Mouse (Mus musculus) megakaryocyte-erythroid progenitor cell, adult 5-6 weeks (primary cell): ENCODE results near the gene Gm13694. TPM values are rescaled to one million over a fixed set of nuclear protein-coding genes. Genes with fewer than 3 reads are reported as not detected.

ENCODE experiments used
- ATAC-seq: replicated peaks from 2 replicates; pipeline ENCODE4 v1.8.0; 2016; ENCODE audit warnings: mild to moderate bottlenecking, inconsistent platforms; ENCODE audit not compliant: severe bottlenecking, poor library complexity, low FRiP score, low TSS enrichment
- total RNA-seq, 2 experiments: library from RNA; stranded (forward) in 1 of 2; stranded (reverse) in 1 of 2; fragments of 200-1000, 215-1000 nt in 1 of 2; fragments of >200 nt in 1 of 2; fragmentation: Nextera tagmentation in 1 of 2; gene quantifications; 2 replicates each; pipeline ENCODE4 v1.2.3; 2014 to 2017

The Gm13694 gene
- total RNA-seq, 2 experiments from 2014 or later, result 0.44 TPM; not detected in 1

- ATAC-seq, result no peak
These were observed 43.2 kb downstream of the Gm13694 start for GRCm38 (mm10) chr2:84021930-84022329.

GRCm38 (mm10) chr2:84022905-84023304 is 44.2 kb downstream of the Gm13694 start:
- no peak for ATAC-seq

GRCm38 (mm10) chr2:84023319-84023718 is 44.6 kb downstream of the Gm13694 start:
- no peak for ATAC-seq

- ATAC-seq, result no peak
These were observed 46.5 kb downstream of the Gm13694 start for GRCm38 (mm10) chr2:84025217-84025616.

Other genes starting within 250 kb of the Gm13694 start
- not detected in 2 replicates for gene Fam171b, start 166.3 kb upstream of the Gm13694 start, total RNA-seq (2014; fragmentation: Nextera tagmentation)
- 0.19 TPM in 1 of 2 replicates, not detected in the other for gene Fam171b, start 166.3 kb upstream of the Gm13694 start, total RNA-seq (2017)
- gene Zswim2, start 37.7 kb upstream of the Gm13694 start, total RNA-seq (2014; fragmentation: Nextera tagmentation), result not detected in 2 replicates
- not detected in 2 replicates for gene Zswim2, start 37.7 kb upstream of the Gm13694 start, total RNA-seq (2017)
- 0.44 TPM in 1 of 2 replicates, not detected in the other for gene Gm13698, start 23.2 kb upstream of the Gm13694 start, total RNA-seq (2014; fragmentation: Nextera tagmentation)
- gene Gm13698, start 23.2 kb upstream of the Gm13694 start, total RNA-seq (2017), result not detected in 2 replicates
- gene Gm13693, start 17.4 kb upstream of the Gm13694 start, total RNA-seq (2014; fragmentation: Nextera tagmentation), result 0.44 TPM in 1 of 2 replicates, not detected in the other
- gene Gm13693, start 17.4 kb upstream of the Gm13694 start, total RNA-seq (2017), result not detected in 2 replicates
- gene Gm13695, start 11.6 kb upstream of the Gm13694 start, total RNA-seq (2014; fragmentation: Nextera tagmentation), result 0.44 TPM in 1 of 2 replicates, not detected in the other
- 0.95 TPM in 1 of 2 replicates, not detected in the other for gene Gm13695, start 11.6 kb upstream of the Gm13694 start, total RNA-seq (2017)
- gene Gm13696, start 5.8 kb upstream of the Gm13694 start, total RNA-seq (2014; fragmentation: Nextera tagmentation), result 0.44 TPM in 1 of 2 replicates, not detected in the other
- gene Gm13696, start 5.8 kb upstream of the Gm13694 start, total RNA-seq (2017), result not detected in 2 replicates
- 0.44 TPM in 1 of 2 replicates, not detected in the other for gene Gm13697, start 5.8 kb downstream of the Gm13694 start, total RNA-seq (2014; fragmentation: Nextera tagmentation)
- gene Gm13697, start 5.8 kb downstream of the Gm13694 start, total RNA-seq (2017), result not detected in 2 replicates
- not detected in 2 replicates for gene Gm13691, start 11.6 kb downstream of the Gm13694 start, total RNA-seq (2014; fragmentation: Nextera tagmentation)
- not detected in 2 replicates for gene Gm13691, start 11.6 kb downstream of the Gm13694 start, total RNA-seq (2017)